Mouse (Mus musculus) brain, embryonic 14.5 days (tissue): Measurements from ENCODE around the gene Wnt10a.

ENCODE experiments used
- CTCF ChIP-seq: fragments of 200-500 bp; IDR thresholded peaks from 2 replicates; pipeline ENCODE4 v1.5.1; 2012; ENCODE audit warnings: inconsistent platforms, mild to moderate bottlenecking, moderate library complexity, borderline replicate concordance; ENCODE audit not compliant: insufficient read depth, insufficient read length; ENCODE audit errors: extremely low read depth
- POLR2A ChIP-seq: fragments of 200-500 bp; IDR thresholded peaks from 2 replicates; pipeline ENCODE4 v1.6.1; 2012; ENCODE audit warnings: mild to moderate bottlenecking, inconsistent platforms, borderline replicate concordance; ENCODE audit not compliant: poor library complexity, insufficient read depth, insufficient read length, severe bottlenecking; ENCODE audit errors: extremely low read depth

GRCm38 (mm10) chr1:74805843-74806242, 14.5 kb downstream of the Wnt10a start:
- TF ChIP-seq CTCF (no peak), POLR2A (no peak)
